Mouse (Mus musculus) kidney, adult 18-20 months (tissue): ENCODE data around the gene Gm10840.
A peak's percentile ranks its signal among the peaks of the same experiment; 100 is the strongest.
"Not testable (repeated sequence)": the region's sequence is repeated elsewhere in the genome, so short reads cannot be mapped to it uniquely, and the experiment has no call there.

Source experiments
- DNase-seq: peaks from one replicate; pipeline ENCODE4 v3.0.0; 2021

Gm10840 gene

DNA sequence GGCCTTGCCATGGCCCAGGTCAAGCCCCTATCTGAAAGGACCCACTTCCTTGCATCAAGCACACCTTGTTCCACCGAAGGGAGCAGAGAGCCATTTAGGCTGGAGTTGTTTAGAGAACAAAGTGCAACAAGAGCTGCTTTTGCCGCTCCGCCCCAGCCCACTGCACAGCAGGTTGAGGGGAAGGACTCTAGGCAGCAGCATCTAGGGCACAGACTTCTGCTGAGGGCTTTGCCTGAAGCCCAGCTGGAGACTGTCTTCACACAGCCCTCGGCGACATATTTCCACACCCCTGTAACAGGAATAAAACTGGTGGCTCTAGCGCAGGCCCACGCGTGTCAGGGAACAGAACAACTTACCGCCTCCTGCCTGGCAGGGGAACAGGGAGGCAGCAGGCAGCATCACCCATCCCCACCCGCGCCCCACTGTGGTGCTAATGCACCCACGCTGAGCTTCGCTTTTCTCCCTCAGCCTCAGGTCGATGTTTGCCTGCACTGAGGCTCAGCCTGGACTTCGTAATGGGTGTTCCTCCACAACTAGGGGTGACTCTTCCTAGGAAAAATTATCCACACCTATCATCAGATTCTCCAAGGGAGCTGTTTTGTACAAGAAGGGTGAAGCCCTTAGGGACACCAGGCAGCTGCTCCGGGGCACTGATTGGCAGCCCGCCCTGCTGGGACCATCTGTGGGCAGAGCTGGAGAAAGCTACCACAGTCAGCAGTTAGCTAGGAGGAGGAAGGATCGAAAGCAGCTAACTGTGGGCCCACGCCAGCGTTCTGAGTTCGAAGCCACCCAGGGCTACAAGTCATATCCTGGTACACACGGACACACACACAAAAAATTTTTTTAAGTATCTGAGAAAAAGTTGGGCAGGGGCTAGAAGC lies at the start of gene Gm10840, which contains the start of gene Limd2:
Gene Gm10840 (plus strand): TSS at position 10 of the 881 bp plus-strand sequence.
Gene Limd2 (minus strand): TSS at position 20 of the 881 bp plus-strand sequence.
- peak; percentile 41 for DNase-seq

DNA sequence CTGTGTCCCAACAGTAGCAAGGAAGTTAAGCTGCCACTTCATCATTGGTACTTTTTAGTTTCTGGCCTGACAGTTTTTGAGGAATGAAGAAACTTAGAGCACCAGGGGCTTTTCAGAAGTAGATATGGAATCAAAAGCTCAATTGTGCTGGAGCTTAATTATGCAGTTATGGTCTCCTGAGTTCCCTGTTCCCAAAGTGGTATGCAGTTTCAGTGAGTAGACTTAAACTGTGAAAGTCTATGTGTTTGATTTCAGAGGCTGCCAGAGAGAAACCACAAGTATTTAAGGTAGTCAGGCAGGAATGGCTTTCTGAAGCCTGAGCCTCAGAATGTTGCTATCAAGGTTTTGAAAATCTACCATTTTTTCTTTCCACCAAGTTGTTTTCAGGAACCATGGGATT lies 49.0 kb upstream of the Gm10840 start:
- no peak for DNase-seq

GRCm38 (mm10) chr11:106122221-106122620 lies 38.4 kb upstream of the Gm10840 start:
- DNase-seq = no peak

GRCm38 (mm10) chr11:106122736-106123135 lies 37.9 kb upstream of the Gm10840 start:
- DNase-seq = peak; percentile 4

- no peak for DNase-seq
These were observed 35.9 kb upstream of the Gm10840 start for GRCm38 (mm10) chr11:106124784-106125183.

DNA sequence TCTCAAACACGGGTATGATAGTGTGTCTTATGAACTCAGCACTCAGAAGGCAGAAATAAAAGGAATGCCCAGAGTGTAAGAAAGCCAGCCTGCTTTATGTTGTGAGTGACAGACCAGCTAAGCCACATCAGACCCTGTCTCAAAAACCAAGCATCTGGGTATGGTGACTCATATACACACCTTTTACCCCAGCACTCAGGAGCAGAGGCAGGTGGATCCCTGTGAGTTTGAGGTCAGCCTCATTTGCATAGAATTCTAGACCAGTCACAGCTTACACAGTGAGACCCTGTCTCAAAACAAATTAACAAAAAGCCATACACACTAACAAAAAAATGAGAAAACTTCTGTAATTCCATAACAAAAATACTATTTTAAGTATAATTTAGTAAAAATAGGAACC lies 34.8 kb upstream of the Gm10840 start:
- no peak for DNase-seq

DNA sequence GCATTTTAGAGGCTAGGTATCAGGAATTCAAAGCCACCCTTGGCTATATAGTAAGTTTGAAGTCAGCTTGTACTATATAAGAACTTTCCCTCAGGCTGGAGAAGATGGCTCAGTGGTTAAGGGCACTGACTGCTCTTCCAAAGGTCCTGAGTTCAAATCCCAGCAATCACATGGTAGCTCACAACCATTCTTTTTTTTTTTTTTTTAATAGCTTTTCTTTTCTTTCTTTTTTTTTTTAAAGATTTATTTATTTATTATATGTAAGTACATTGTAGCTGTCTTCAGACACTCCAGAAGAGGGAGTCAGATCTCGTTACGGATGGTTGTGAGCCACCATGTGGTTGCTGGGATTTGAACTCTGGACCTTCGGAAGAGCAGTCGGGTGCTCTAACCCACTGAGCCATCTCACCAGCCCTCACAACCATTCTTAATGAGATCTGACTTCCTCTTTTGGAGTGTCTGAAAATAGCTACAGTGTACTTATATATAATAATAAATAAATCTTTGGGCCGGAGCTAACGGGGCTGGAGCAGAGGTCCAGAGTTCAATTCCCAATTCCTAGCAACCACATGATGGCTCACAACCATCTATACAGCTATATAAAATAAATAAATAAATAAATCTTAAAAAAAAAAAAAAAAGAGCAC lies 33.8 kb upstream of the Gm10840 start:
- DNase-seq = not testable (repeated sequence)

DNA sequence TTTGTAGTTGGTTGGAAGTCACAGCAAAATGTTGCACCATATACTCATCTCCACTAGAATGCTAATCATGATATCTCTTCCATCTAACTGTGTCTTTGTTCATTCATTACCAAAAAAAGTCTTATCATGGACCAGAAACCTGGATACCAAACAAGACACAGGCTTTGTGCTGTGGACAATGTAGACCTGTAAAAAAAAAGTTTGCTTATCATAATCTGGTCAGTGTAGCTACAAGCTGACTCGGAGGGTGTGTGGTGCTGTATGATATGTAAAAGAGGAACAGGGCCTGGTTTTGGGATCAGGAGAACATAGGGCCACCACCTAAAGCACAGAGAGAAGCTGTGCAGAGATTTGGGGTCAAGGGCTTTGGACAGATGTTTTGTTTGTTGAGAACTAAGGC lies 31.2 kb upstream of the Gm10840 start:
- no peak for DNase-seq

GRCm38 (mm10) chr11:106132516-106132915 lies 28.1 kb upstream of the Gm10840 start:
- DNase-seq = no peak

- peak; percentile 80 for DNase-seq
These were observed 25.8 kb upstream of the Gm10840 start for GRCm38 (mm10) chr11:106134580-106135528.

- DNase-seq = no peak
These were observed 9.4 kb upstream of the Gm10840 start for GRCm38 (mm10) chr11:106151219-106151618.

DNA sequence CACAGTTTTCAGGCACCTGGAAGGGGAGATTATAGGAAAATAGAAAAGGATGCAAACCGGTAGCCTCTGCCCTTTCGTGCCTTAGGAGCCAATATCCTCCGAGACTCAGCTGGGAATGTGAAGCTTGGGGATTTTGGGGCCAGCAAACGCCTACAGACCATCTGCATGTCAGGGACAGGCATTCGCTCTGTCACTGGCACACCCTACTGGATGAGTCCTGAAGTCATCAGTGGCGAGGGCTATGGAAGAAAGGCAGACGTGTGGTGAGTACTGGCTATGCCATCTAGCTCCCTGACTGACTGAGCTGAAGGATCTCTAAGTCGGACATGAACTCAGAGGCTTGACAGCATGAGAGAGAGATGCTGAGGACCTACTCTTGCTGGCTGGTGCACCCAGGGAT lies 8.5 kb upstream of the Gm10840 start:
- no peak for DNase-seq

DNA sequence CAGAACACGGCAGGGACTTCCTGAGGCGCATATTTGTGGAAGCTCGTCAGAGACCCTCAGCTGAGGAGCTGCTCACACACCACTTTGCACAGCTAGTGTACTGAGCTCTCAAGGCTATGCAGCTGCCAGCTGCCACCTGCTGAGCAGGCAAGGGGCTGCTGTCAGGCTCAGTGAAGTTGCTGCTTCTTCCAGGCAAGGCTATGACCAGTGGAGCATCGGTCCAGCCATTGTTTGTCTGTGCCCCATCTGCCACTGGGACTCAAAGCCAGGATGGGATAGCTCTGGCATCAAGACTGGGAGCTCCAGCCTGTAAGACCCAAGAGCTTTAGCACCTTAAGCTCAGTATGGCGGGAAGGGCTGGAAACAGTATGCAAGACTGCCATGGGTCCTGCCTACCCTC lies 6.6 kb upstream of the Gm10840 start:
- no peak for DNase-seq

- no peak for DNase-seq
These were observed 5.9 kb upstream of the Gm10840 start for GRCm38 (mm10) chr11:106154770-106155169.

DNA sequence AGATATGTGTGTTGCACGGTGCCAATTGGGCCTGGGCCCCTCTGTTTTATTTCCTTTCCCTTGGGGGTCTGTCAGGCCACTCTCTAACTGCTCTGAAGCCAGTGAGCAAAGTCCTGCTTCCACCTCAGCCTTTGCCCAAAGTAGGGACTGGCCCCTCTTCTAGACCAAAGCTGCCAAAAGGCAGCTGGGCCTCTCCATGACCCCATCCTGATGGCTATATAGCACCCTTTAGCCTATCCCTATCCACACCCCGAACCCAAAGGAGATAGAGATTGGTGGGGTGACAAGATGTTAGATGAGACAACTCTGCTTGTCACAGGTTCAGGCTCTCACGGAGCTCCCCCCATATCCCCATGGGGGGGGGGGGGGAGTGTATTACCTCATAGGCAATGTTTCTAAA lies 4.9 kb upstream of the Gm10840 start:
- no peak for DNase-seq

DNA sequence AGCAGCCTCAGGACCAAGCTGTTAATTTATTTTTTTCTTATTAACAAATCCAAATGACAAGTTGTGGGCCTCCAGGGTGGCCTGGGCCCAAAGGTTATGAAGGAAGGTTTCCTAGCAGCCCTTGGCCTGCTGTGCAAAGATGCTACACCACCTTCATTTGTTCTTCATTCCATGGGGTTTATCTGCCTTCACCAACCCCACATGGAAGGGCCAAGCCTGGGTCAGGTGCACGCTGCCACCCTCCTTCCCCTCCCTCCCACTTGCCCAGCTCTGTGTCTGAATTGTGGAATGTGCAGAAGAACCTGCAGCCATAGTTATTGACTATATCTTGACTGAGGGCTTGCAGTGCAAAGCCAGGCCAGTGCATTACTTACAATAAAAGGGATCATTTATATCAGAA lies 4.4 kb upstream of the Gm10840 start:
- no peak for DNase-seq

DNA sequence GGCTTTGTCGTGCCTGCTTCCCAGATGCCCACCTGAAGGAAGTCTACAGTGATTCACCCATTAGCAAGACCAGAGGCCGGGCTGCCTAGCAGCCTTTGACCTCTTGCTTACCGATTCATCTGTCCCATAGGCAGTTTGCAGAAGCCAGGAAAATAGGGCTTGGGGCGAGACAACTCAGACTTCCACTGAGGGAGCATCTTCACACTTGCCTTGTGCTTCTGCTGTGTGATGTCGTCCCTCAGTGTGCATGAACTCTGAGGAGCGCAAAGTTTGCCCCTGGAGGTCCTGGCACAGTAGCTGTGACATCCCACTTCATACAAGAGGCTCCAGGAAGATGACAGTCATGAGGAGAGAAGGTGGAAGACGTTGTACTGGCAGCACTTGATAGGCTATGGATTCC lies 3.5 kb upstream of the Gm10840 start:
- no peak for DNase-seq

DNA sequence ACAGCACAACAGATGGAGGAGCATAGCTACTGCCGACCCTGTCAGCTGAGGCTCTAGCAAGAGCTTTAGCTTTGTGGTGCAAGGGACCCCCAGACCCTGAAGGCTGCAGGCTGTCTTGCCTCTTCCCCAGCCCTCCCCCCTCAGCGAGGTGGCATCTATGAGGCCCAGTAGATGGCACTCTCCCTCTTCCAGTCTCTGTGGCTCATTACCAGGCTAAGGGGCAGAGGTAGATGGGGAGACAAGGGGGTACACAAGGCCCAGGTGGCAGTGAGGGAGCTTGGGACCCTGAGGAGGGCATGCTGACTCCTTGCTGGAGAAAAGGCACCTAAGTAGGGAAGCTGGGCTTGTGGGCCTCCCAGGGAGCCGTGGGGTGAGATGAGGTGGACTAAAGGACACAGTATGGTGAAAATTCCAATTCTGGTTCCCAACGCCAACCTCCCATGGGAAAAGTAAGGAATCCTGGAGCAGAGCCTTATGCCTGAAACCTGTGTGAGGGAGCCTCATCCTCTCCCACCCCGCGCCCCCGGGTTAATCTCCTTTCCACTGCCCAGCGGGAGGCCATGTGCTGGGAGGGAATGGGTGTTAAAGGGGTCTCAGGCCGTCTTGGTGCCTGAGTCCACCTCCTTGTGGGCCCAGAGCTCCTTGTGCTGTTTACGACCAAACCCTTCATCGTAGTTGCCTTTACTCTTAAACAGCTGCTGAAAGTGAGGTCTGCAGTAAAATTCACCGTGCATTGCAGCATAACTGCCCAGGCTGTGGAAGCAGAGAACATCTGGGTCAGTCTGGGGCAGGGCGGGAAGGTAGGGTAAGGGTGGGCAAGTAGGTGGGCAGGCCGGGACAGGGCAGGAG lies 2.3 kb upstream of the Gm10840 start:
- no peak for DNase-seq

GRCm38 (mm10) chr11:106158930-106159215 lies 1.8 kb upstream of the Gm10840 start:
- no peak for DNase-seq

DNA sequence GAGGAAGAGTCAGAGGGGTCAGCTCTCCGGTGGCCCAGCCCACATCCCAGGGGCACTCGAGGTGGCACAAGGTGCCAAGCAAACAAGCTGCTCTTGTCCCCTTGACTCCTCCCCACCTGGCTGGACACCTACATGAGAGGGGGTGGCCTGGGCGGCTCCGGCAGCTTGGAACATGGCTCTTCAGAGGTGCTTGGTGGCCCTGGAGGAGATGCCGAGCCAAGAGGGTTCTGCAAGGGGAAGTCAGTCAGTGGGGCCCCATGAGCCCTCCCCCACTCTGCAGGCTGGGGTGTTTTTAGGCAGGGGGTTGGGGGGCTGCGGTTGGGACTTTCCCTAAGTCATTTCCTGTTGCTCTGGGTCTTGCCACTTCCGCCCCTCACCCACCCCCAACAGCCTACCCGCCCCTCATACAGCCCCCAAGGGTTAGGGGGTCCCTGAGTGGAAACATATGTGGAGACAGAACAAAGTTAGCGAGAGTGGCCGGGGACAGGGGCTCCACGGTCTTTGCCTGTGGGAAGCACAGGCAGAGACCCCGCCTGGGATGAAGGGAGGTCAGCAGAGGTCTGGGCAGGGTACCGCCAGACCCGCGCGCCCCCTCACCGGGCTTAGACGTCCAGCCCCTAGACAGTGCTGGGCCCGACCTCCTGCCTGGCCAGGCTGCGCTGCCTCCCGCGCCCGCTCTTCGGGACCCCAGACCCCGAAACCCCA lies 1.3 kb upstream of the Gm10840 start:
- DNase-seq = peak; percentile 51
